Mouse (Mus musculus) urinary bladder, postnatal 0 days (tissue): ENCODE data around the gene Tbx15. TPM values are rescaled to one million over a fixed set of nuclear protein-coding genes. Genes with fewer than 3 reads are reported as not detected.

Experiments
- microRNA-seq: library from miRNA; unstranded; fragments of <30 nt; microRNA quantifications from one replicate; pipeline ENCODE4, GENCODE M21; 2016
- polyA plus RNA-seq: library from polyadenylated mRNA; unstranded; fragments of >200 nt; fragmentation: Nextera tagmentation; extraction: Ambion mirVana; gene quantifications from 2 replicates; pipeline ENCODE4 v1.2.1, GENCODE M21; 2015

Tbx15 gene
- 0.14 TPM in 1 of 2 replicates, not detected in the other for polyA plus RNA-seq

GRCm38 (mm10) chr3:99240213-99240720, at the start of gene Tbx15:
Tbx15 (plus strand) TSS chr3:99240381.

Small RNA genes lying within 50 kb of the gene (microRNA-seq; reads per million reads assigned to microRNA genes)
- not detected for gene Mir6481

Other genes with a start within 250 kb of the Tbx15 start
- 3.8 and 4.1 TPM in 2 replicates for gene Wars2, start 99.3 kb upstream of the Tbx15 start, polyA plus RNA-seq